Mouse (Mus musculus) C2C12 (cell line): ENCODE data around the gene Uap1.

Experiments used
- CEBPB ChIP-seq: IDR thresholded peaks from one replicate; pipeline ENCODE4 v1.6.1; 2011; ENCODE audit warnings: low read depth, mild to moderate bottlenecking, control low read depth, moderate library complexity
- CTCF ChIP-seq: IDR thresholded peaks from one replicate; pipeline ENCODE4 v1.5.1; 2011; ENCODE audit not compliant: control insufficient read depth, insufficient read depth, insufficient read length

DNA sequence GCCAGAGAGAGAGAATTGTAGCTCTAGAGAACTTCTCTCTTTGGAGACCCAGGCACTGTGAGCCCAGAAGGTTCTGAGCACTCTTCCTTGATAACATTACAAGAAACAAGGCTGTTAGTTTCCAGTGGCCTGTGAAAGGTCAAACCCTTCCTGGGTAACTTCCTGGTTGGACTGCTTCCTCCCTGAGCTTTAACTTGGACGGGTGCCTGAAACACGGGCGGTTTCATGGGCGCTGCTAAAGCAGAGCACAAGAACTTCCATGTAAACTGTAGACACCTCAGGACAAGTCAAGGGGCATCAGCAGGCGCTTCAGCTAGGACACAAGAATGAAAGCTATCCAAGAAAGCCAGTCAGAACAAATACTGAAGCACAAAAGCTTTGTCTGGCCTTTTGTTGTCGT is 12.9 kb downstream of the Uap1 start:
- no peak for TF ChIP-seq CTCF
- no peak for TF ChIP-seq CEBPB
